Mouse (Mus musculus) liver, postnatal 0 days (tissue): ENCODE data around the gene Isyna1.

Experiments
- CTCF ChIP-seq: sonication (generic); IDR thresholded peaks from 2 replicates; pipeline ENCODE4 v1.5.1; 2016; ENCODE audit warnings: antibody characterized with exemption, low read depth
- EP300 ChIP-seq: IDR thresholded peaks from 2 replicates; pipeline ENCODE4 v1.6.1; 2016; ENCODE audit warnings: antibody characterized with exemption, low read depth, mild to moderate bottlenecking

DNA sequence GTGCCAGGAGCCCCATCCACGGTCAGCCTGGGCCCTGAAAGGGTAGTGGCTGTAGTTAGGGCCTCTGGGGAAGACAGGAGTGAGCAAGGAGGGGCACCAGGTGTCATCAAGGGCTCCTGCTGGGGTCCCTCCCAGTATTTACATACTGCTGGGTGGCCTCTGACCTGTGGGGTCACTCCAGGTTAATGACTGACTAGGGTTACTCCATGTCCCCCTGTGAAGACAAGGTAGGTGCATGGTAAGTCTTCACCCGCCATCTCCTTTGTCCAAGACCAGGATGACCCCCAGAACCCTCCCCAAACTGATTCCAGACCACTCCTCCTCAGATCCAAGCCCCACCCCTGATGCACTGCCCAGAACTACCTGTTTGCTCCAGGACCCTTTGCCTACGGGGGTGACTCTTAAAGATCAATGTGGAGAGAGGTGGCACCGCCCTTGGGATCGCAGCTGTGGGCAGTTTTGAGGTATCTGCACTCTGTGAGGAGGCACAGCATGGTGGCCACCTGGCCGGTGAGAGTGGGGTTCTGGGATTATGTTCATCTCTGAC is 38.2 kb downstream of the Isyna1 start, which contains the start of gene Gdf15:
- TF ChIP-seq EP300 = no peak
- no peak for TF ChIP-seq CTCF
